Mouse (Mus musculus): Measurements from ENCODE around the gene Lif.

DNA sequence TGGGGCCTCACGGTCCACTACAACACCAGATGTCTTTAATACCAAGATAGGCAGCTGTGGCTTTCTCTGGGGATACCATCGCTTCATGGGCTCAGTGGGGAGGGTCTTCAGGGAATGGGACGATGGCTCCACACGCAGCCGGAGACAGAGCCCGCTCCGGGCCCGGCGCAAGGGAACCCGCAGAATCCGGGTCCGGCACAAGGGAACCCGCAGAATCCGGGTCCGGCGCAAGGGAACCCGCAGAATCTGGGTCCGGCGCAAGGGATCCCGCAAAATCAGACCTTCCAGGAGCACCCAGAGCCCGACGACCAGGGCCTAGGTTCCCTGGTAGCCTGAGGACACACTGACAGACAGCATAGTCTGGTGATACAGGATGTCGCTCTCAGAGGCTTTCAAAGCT, 17.7 kb upstream of the Lif start:
- TF ChIP-seq HCFC1 (IDR thresholded peaks at IDR 0.05; ENCODE audit: borderline replicate concordance, insufficient read depth, low read length) (no peak), ZC3H11A (IDR thresholded peaks at IDR 0.05; ENCODE audit: borderline replicate concordance, low read depth, low read length) (no peak), MAFK (IDR thresholded peaks at IDR 0.05; ENCODE audit: insufficient read depth, low read depth, low read length) (no peak)

All from ES-E14 (cell line).